Mouse (Mus musculus) neural tube, embryonic 12.5 days (tissue): Measurements from ENCODE around the gene Bbs12. TPM values are rescaled to one million over a fixed set of nuclear protein-coding genes. Genes with fewer than 3 reads are reported as not detected.

Experiments used
- ATAC-seq: fragments of 200-750 bp; cut with Nextera tagmentation; 2 replicates; pipeline ENCODE4 v1.8.0; 2017; ENCODE audit warnings: low read depth, mild to moderate bottlenecking, moderate TSS enrichment, moderate library complexity; ENCODE audit not compliant: low FRiP score
- H3K27ac ChIP-seq: fragments of 300-500 bp; sonication (generic); 2 replicates; pipeline ENCODE4 v1.5.1; 2016
- H3K27me3 ChIP-seq: fragments of 300-500 bp; sonication (generic); replicated peaks from 2 replicates; pipeline ENCODE4 v1.6.1; 2016; ENCODE audit warnings: mild to moderate bottlenecking
- H3K36me3 ChIP-seq: fragments of 300-500 bp; sonication (generic); 2 replicates; pipeline ENCODE4 v1.6.1; 2016; ENCODE audit warnings: mild to moderate bottlenecking
- H3K4me1 ChIP-seq: fragments of 300-500 bp; sonication (generic); 2 replicates; pipeline ENCODE4 v1.6.1; 2016
- H3K4me2 ChIP-seq: fragments of 300-500 bp; sonication (generic); replicated peaks from 2 replicates; pipeline ENCODE4 v1.6.1; 2016; ENCODE audit warnings: mild to moderate bottlenecking
- H3K4me3 ChIP-seq: fragments of 300-500 bp; sonication (generic); 2 replicates; pipeline ENCODE4 v1.5.1; 2016
- H3K9ac ChIP-seq: fragments of 300-500 bp; sonication (generic); 2 replicates; pipeline ENCODE4 v1.6.1; 2016; ENCODE audit warnings: mild to moderate bottlenecking
- H3K9me3 ChIP-seq: fragments of 300-500 bp; sonication (generic); 2 replicates; pipeline ENCODE4 v1.6.1; 2016; ENCODE audit warnings: mild to moderate bottlenecking
- WGBS: fragments of 180-500 bp; shearing (Covaris S2); methylation state at CpG from one replicate; pipeline ENCODE4 v1.1.7; 2016; 5-methylcytosine and 5-hydroxymethylcytosine counted together
- polyA plus RNA-seq: library from polyadenylated mRNA; unstranded; fragments of >200 nt; fragmentation: Nextera tagmentation; extraction: Ambion mirVana; gene quantifications from 2 replicates; pipeline ENCODE4 v1.2.1, GENCODE M21; 2016

The Bbs12 gene
- polyA plus RNA-seq, 1 experiment from 2014 or later, result 4.6 TPM

DNA sequence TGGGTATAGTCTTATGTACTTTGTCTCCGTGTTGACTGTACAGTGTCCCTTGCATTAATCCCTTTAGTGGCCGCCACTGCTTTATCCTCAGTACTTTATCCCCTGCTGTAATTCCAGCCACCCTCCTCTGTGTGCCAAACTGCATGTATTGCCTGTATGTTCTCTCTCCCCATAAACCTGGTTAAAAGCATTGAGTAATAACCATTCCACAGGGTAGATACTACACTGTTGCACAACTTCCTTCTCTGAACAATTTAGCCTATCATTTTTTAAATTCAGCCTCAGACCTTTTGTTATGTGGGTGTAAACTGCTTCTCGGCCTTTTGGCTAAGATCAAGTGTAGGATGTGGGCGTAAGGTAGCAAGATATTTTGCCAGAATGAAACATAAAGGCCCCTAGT, 52.8 kb downstream of the Bbs12 start:
- H3K4me2 ChIP-seq, result no peak overlapping the region
- H3K36me3 ChIP-seq, result no peaks in the 10 kb centered on the region
- no peak overlapping the region for H3K27ac ChIP-seq
- H3K9ac ChIP-seq, result no peak overlapping the region
- no peaks in the 10 kb centered on the region for H3K4me1 ChIP-seq
- H3K4me3 ChIP-seq, result no peak overlapping the region
- 90% methylated on average over 4 of the region's 4 CpGs for WGBS
- no peaks in the 10 kb centered on the region for H3K9me3 ChIP-seq
- no peak for ATAC-seq
- H3K27me3 ChIP-seq, result no peaks in the 10 kb centered on the region

DNA sequence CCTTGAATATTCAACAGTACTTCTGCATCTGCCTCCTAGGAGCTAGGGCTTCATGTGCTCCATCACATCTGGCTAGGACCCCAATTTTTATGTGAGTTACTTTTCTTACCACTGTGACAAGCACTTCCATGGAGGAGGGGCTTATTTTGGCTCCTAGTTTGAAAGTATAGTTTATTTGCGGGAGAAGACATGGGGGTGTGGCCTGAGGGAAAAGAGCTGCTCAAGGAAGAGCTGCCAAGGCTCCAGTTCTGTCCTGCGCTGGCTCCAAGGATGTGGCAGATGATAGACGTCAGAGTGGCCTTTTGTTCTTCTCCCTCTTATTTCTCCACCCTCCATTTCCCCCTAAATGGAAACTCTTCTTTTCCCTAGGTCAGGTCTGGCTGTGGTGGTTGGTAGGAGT, 53.6 kb downstream of the Bbs12 start:
- Histone ChIP-seq H3K27ac (no peak overlapping the region), H3K4me1 (no peaks in the 10 kb centered on the region), H3K36me3 (no peaks in the 10 kb centered on the region), H3K9ac (no peak overlapping the region), H3K27me3 (no peaks in the 10 kb centered on the region), H3K9me3 (no peaks in the 10 kb centered on the region), H3K4me2 (no peak overlapping the region), H3K4me3 (no peak overlapping the region)
- WGBS, result 50% methylated on average over 3 of the region's 3 CpGs
- ATAC-seq, result no peak

GRCm38 (mm10) chr3:37366381-37367053, 54.2 kb downstream of the Bbs12 start:
- H3K9ac ChIP-seq, result no peak overlapping the region
- H3K4me3 ChIP-seq, result no peak overlapping the region
- no peak for ATAC-seq
- no peak overlapping the region for H3K27ac ChIP-seq
- no peak overlapping the region for H3K4me2 ChIP-seq
- H3K36me3 ChIP-seq, result no peaks in the 10 kb centered on the region
- no peaks in the 10 kb centered on the region for H3K9me3 ChIP-seq
- 74% methylated on average over 4 of the region's 4 CpGs for WGBS
- no peaks in the 10 kb centered on the region for H3K4me1 ChIP-seq
- no peaks in the 10 kb centered on the region for H3K27me3 ChIP-seq

- H3K4me3 ChIP-seq, result no peak overlapping the region
- H3K4me2 ChIP-seq, result no peak overlapping the region
- no peak for ATAC-seq
- no peaks in the 10 kb centered on the region for H3K27me3 ChIP-seq
- H3K36me3 ChIP-seq, result no peaks in the 10 kb centered on the region
- no peaks in the 10 kb centered on the region for H3K9me3 ChIP-seq
- H3K4me1 ChIP-seq, result no peaks in the 10 kb centered on the region
- 76% methylated on average over 4 of the region's 4 CpGs for WGBS
- H3K27ac ChIP-seq, result no peak overlapping the region
- no peak overlapping the region for H3K9ac ChIP-seq
These were observed 58.1 kb downstream of the Bbs12 start for GRCm38 (mm10) chr3:37370407-37370806.

Other genes with a start within 250 kb of the Bbs12 start
- 0.37 and 0.80 TPM in 2 replicates for gene Adad1, start 249.0 kb upstream of the Bbs12 start, polyA plus RNA-seq
- 0.30 and 0.61 TPM in 2 replicates for gene Il2, start 186.6 kb upstream of the Bbs12 start, polyA plus RNA-seq
- gene Il21, start 79.9 kb upstream of the Bbs12 start, polyA plus RNA-seq, result not detected in 2 replicates
- gene Cetn4, start 154 bp downstream of the Bbs12 start, polyA plus RNA-seq, result 2.1 and 2.6 TPM in 2 replicates
- 0.39 and 0.46 TPM in 2 replicates for gene Fgf2, start 35.8 kb downstream of the Bbs12 start, polyA plus RNA-seq
- 39.8 and 40.7 TPM in 2 replicates for gene Spata5, start 107.3 kb downstream of the Bbs12 start, polyA plus RNA-seq
- 3.7 and 5.1 TPM in 2 replicates for gene Nudt6, start 107.7 kb downstream of the Bbs12 start, polyA plus RNA-seq